Mouse (Mus musculus) layer of hippocampus, adult 2 months (tissue): ENCODE results near the gene St3gal5. TPM values are rescaled to one million over a fixed set of nuclear protein-coding genes. Genes with fewer than 3 reads are reported as not detected.

ENCODE experiments used
- DNase-seq, 2 experiments: peaks; one replicate each; pipeline ENCODE4 v3.0.0; 2022; ENCODE audit warnings: low spot score in 2 of 2
- H3K27ac ChIP-seq: fragments of 200-600 bp; 2 replicates; pipeline ENCODE4 v1.8.1; 2022
- H3K4me3 ChIP-seq: fragments of 200-600 bp; 2 replicates; pipeline ENCODE4 v1.8.1; 2022; ENCODE audit warnings: mild to moderate bottlenecking
- CTCF ChIP-seq: fragments of 200-600 bp; conservative IDR thresholded peaks from 2 replicates; pipeline ENCODE4 v1.8.1; 2022; ENCODE audit warnings: antibody characterized with exemption, mild to moderate bottlenecking, moderate library complexity
- total RNA-seq, 2 experiments: library from RNA; stranded (reverse); gene quantifications; 2 replicates each; pipeline ENCODE4 v1.2.3; 2021

The St3gal5 gene
- total RNA-seq, 2 experiments from 2014 or later: 99.3 TPM

GRCm38 (mm10) chr6:72189061-72189863, 91.9 kb downstream of the St3gal5 start:
- H3K27ac ChIP-seq: 0 out of 2 replicates have a peak overlapping the region, but pooled peaks have one; percentile 18
- H3K4me3 ChIP-seq: peak overlapping the region; percentile 23; the same call in 1 of the 2 replicates
- peak in 1 of 2 experiments; percentile 25 for DNase-seq
- 0 out of 2 replicates have a peak, but pooled peaks have one; percentile 2 for TF ChIP-seq CTCF

DNA sequence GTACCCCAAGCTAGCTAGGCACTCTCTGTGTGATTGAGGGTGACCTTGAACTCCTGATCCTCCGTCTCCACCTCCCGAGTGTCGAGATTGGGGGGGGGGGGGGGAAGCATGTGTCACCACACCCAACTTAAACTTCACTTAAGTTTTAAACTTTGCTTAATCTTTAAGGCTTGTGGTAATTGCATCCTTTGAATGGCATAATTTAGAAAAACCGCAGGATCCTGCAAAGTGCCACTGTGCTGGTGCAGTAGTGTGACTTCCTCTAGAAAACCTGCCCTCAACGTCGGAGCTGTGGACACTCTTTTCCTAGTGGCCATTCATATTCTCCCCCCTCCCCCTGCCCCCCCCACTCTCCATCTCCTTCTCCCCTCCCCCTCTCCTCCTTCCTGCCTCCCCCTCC, 92.7 kb downstream of the St3gal5 start:
- no peak for DNase-seq
- no peak for TF ChIP-seq CTCF
- no peak overlapping the region for H3K4me3 ChIP-seq
- H3K27ac ChIP-seq: no peak overlapping the region

- TF ChIP-seq CTCF: no peak
- no peak for DNase-seq
- no peak overlapping the region for H3K27ac ChIP-seq
- H3K4me3 ChIP-seq: no peak overlapping the region
Observed at GRCm38 (mm10) chr6:72190577-72190976, 93.2 kb downstream of the St3gal5 start.

DNA sequence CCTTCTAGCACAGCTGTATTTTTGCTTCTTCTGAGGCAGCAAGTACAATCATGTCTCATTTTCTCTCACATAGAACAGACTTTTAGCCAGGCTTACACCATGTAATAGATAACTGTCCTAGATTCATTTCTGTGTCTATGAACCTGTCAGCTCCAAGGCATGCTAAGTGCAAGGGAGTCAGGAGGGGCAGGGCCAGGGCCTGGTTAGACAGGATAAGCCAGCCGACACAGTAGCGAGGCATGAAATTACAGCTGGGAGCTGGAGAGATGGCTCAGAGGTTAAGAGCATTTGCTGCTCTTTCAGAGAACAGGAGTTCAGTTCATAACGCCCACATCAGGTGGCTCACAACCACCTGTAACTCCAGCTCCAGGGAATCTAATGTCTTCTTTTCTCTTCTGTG, 99.3 kb downstream of the St3gal5 start:
- H3K4me3 ChIP-seq: no peak overlapping the region
- DNase-seq: no peak
- TF ChIP-seq CTCF: no peak

GRCm38 (mm10) chr6:72197515-72197914, 100.1 kb downstream of the St3gal5 start:
- no peak for TF ChIP-seq CTCF

More for the DNA sequence above, 99.3 kb downstream of the St3gal5 start:
- no peak overlapping the region for H3K27ac ChIP-seq

DNA sequence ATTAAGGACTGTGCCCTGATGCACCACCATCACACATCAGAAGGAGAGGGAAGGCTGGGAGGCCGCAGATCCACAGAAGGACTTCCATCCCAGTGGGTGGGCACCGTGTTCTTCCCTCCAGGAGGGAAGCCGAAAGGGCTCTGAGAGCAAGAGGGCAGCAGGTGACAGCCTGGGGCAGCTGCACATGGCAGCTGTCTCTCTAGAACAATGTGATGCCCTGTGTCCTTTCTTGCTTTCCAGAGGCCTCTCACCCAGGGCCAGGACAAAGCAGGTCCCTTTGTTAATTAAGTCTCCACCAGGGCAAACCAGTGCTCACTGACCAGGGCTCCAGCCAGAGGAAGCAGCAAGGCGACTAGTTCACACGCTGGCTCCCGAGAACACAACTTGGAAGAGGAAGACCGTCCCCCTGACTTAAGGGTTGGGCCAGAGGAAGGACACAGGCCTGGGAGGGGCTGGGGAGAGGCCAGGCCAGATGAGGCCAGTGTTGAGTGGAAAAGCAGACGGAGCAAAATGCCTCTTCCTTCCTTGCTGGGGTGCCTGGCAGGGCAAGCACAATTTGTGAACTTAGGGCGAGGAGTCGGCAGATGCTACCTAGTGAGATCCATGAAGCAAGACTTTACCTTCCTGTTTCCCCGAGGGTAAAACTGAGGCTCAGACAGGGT, 103.3 kb downstream of the St3gal5 start:
- Histone ChIP-seq H3K27ac (no peak overlapping the region), H3K4me3 (no peak overlapping the region)
- no peak for DNase-seq
- TF ChIP-seq CTCF: no peak

More at GRCm38 (mm10) chr6:72197515-72197914, 100.1 kb downstream of the St3gal5 start:
- H3K27ac ChIP-seq: no peak overlapping the region
- DNase-seq: no peak
- H3K4me3 ChIP-seq: no peak overlapping the region

GRCm38 (mm10) chr6:72202732-72203131, 105.3 kb downstream of the St3gal5 start:
- DNase-seq: no peak

GRCm38 (mm10) chr6:72203279-72203678, 105.9 kb downstream of the St3gal5 start:
- no peak for DNase-seq
- no peak for TF ChIP-seq CTCF
- no peak overlapping the region for H3K4me3 ChIP-seq
- H3K27ac ChIP-seq: no peak overlapping the region

More at GRCm38 (mm10) chr6:72202732-72203131, 105.3 kb downstream of the St3gal5 start:
- H3K4me3 ChIP-seq: no peak overlapping the region
- no peak overlapping the region for H3K27ac ChIP-seq
- TF ChIP-seq CTCF: no peak

Other genes starting within 250 kb of the St3gal5 start
- 10 to 100 TPM; 71.0 to 74.8 TPM for gene Ptcd3, start 188.8 kb upstream of the St3gal5 start, total RNA-seq
- 10 to 100 TPM; 33.7 to 35.4 TPM for gene Polr1a, start 188.5 kb upstream of the St3gal5 start, total RNA-seq
- 1 to 10 TPM; 2.1 to 3.1 TPM for gene Atoh8, start 138.0 kb downstream of the St3gal5 start, total RNA-seq
- not detected for gene Sftpb, start 207.0 kb downstream of the St3gal5 start, total RNA-seq
- 10 to 100 TPM; 31.0 to 32.5 TPM for gene Usp39, start 247.6 kb downstream of the St3gal5 start, total RNA-seq
- 10 to 100 TPM; 17.4 to 19.0 TPM for gene 0610030E20Rik, start 249.7 kb downstream of the St3gal5 start, total RNA-seq